Mouse (Mus musculus) MEL (cell line): ENCODE measurements around the gene Foxs1.

ENCODE experiments used
- CHD2 ChIP-seq: IDR thresholded peaks from 2 replicates; pipeline ENCODE4 v1.6.1; 2011; ENCODE audit warnings: low read length, improper control_type of control experiment
- CTCF ChIP-seq, 3 experiments: IDR thresholded peaks in 2 of 3; conservative IDR thresholded peaks in 1 of 3; 2 replicates each; pipeline ENCODE4 v1.5.1; 2011 to 2012; ENCODE audit warnings: low read length in 3 of 3, low read depth in 2 of 3, mild to moderate bottlenecking in 2 of 3, improper control_type of control experiment in 1 of 3, inconsistent platforms in 1 of 3, mixed read lengths in 1 of 3, moderate library complexity in 1 of 3; ENCODE audit not compliant: control insufficient read depth in 1 of 3, insufficient read depth in 1 of 3, poor library complexity in 1 of 3, severe bottlenecking in 1 of 3
- E2F4 ChIP-seq: IDR thresholded peaks from 2 replicates; pipeline ENCODE4 v1.6.1; 2011; ENCODE audit warnings: low read depth, low read length, improper control_type of control experiment, borderline replicate concordance
- MYC ChIP-seq: IDR thresholded peaks from 2 replicates; pipeline ENCODE4 v1.6.1; 2011; ENCODE audit warnings: low read depth, mild to moderate bottlenecking, low read length, improper control_type of control experiment, moderate library complexity
- NELFE ChIP-seq: IDR thresholded peaks from 2 replicates; pipeline ENCODE4 v1.6.1; 2011; ENCODE audit warnings: low read depth, low read length, improper control_type of control experiment
- NRF1 ChIP-seq: IDR thresholded peaks from 2 replicates; pipeline ENCODE4 v1.6.1; 2014; ENCODE audit warnings: low read depth, mild to moderate bottlenecking, inconsistent platforms, low read length, improper control_type of control experiment, moderate library complexity; ENCODE audit not compliant: poor library complexity, insufficient read depth, severe bottlenecking
- POLR2A ChIP-seq, 2 experiments: IDR thresholded peaks; 2 replicates each; pipeline ENCODE4 v1.6.1; 2011 to 2012; ENCODE audit warnings: low read length in 2 of 2, mild to moderate bottlenecking in 2 of 2, control low read depth in 1 of 2, improper control_type of control experiment in 1 of 2, low read depth in 1 of 2, moderate library complexity in 1 of 2; ENCODE audit not compliant: control insufficient read depth in 1 of 2, insufficient read depth in 1 of 2, poor library complexity in 1 of 2
- SMC3 ChIP-seq: IDR thresholded peaks from 2 replicates; pipeline ENCODE4 v1.6.1; 2011; ENCODE audit warnings: low read depth, low read length, improper control_type of control experiment
- TCF12 ChIP-seq: IDR thresholded peaks from 2 replicates; pipeline ENCODE4 v1.6.1; 2014; ENCODE audit warnings: low read depth, mild to moderate bottlenecking, inconsistent platforms, low read length, improper control_type of control experiment, moderate library complexity
- USF1 ChIP-seq: IDR thresholded peaks from 2 replicates; pipeline ENCODE4 v1.6.1; 2014; ENCODE audit warnings: low read depth, mild to moderate bottlenecking, inconsistent platforms, low read length, improper control_type of control experiment, moderate library complexity
- ZKSCAN1 ChIP-seq: IDR thresholded peaks from 2 replicates; pipeline ENCODE4 v1.6.1; 2012; ENCODE audit warnings: low read depth, mild to moderate bottlenecking, inconsistent platforms, low read length, improper control_type of control experiment, moderate library complexity

DNA sequence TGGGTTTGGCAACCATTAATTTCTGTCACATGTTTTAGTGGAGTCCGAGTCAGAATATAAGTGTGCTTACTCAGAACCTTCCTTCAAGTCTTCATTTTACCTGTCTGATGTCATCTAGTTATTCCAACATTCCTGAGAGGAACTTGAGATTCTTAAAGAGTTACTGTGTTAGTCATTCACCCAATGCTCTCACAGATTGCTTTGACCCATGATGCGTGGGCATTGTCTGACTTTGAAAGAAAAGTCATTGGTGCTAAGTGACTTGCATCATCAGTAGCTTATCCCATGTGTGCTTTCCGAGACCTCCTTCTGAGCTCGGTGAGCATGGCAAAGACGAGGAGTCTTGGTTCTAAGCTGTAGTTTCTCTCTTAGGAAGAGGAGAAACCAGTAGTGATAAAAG lies 44.2 kb downstream of the Foxs1 start:
- TF ChIP-seq NELFE = no peak
- TF ChIP-seq CTCF (IDR thresholded peaks at IDR 0.05 in 2 of 3, conservative IDR thresholded peaks at IDR 0.05 in 1 of 3; ENCODE audit: control insufficient read depth in 1 of 3, insufficient read depth in 1 of 3, low read depth in 2 of 3, low read length in 3 of 3, poor library complexity in 1 of 3, severe bottlenecking in 1 of 3) = no peak
- no peak for TF ChIP-seq E2F4
- no peak for TF ChIP-seq POLR2A (IDR thresholded peaks at IDR 0.05; ENCODE audit: control insufficient read depth in 1 of 2, insufficient read depth in 1 of 2, low read depth in 1 of 2, low read length in 2 of 2, poor library complexity in 1 of 2)
- TF ChIP-seq ZKSCAN1 = no peak
- no peak for TF ChIP-seq CHD2
- no peak for TF ChIP-seq MYC
- no peak for TF ChIP-seq TCF12
- no peak for TF ChIP-seq SMC3
- no peak for TF ChIP-seq NRF1
- TF ChIP-seq USF1 = no peak
